Comparison of ENCODE assay signal across 18 mouse cellular contexts in genomic region chr11:65069609-65070008, GRCm38 (mm10).
DNase-seq lines count a peak whose midpoint lies in the region; ATAC-seq lines count a peak whose summit lies in the region.
"Had no signal": no experiment of that assay in that cellular context is flagged by ENCODE, and none has a peak within 500 bp of the region (broad histone marks: within the 10 kb centered on the region; RNA-seq: fewer than 3 reads in every experiment).

No protein-coding gene starts in this region.

- no peak overlapping the region for H3K4me3 ChIP-seq in heart, embryonic 10.5 days
- no peak overlapping the region for H3K4me3 ChIP-seq in neural tube, embryonic 15.5 days (replicated peaks)
- H3K4me3 ChIP-seq: embryonic facial prominence, embryonic 13.5 days; forebrain, embryonic 10.5 days; intestine, embryonic 15.5 days; limb, embryonic 15.5 days; lung, embryonic 15.5 days; neural tube, embryonic 12.5 days had no signal

- H3K27me3 ChIP-seq in heart, embryonic 10.5 days (ENCODE audit: insufficient read depth, poor library complexity, severe bottlenecking), result no peaks in the 10 kb centered on the region
- H3K27me3 ChIP-seq in neural tube, embryonic 15.5 days (replicated peaks), result no peaks in the 10 kb centered on the region
- H3K27me3 ChIP-seq: embryonic facial prominence, embryonic 13.5 days; intestine, embryonic 15.5 days; limb, embryonic 15.5 days; lung, embryonic 15.5 days; neural tube, embryonic 12.5 days had no signal

- no peak overlapping the region for H3K4me2 ChIP-seq in neural tube, embryonic 15.5 days
- H3K4me2 ChIP-seq: embryonic facial prominence, embryonic 13.5 days; intestine, embryonic 15.5 days; limb, embryonic 15.5 days; lung, embryonic 15.5 days; neural tube, embryonic 12.5 days had no signal

- peaks cover 23% of the 10 kb centered on the region for H3K4me1 ChIP-seq in heart, embryonic 10.5 days
- H3K4me1 ChIP-seq in neural tube, embryonic 15.5 days, result no peaks in the 10 kb centered on the region
- H3K4me1 ChIP-seq: embryonic facial prominence, embryonic 13.5 days; forebrain, embryonic 10.5 days; intestine, embryonic 15.5 days; limb, embryonic 15.5 days; lung, embryonic 15.5 days; neural tube, embryonic 12.5 days had no signal

- H3K9me3 ChIP-seq in heart, embryonic 10.5 days, result no peaks in the 10 kb centered on the region
- no peaks in the 10 kb centered on the region for H3K9me3 ChIP-seq in neural tube, embryonic 15.5 days (replicated peaks)
- H3K9me3 ChIP-seq: embryonic facial prominence, embryonic 13.5 days; forebrain, embryonic 10.5 days; G1E; intestine, embryonic 15.5 days; limb, embryonic 15.5 days; lung, embryonic 15.5 days had no signal

- H3K36me3 ChIP-seq in heart, embryonic 10.5 days, result peaks cover 22% of the 10 kb centered on the region; the same call in 1 of the 2 replicates
- peaks cover 14% of the 10 kb centered on the region; the same call in 1 of the 2 replicates for H3K36me3 ChIP-seq in neural tube, embryonic 15.5 days
- H3K36me3 ChIP-seq: embryonic facial prominence, embryonic 13.5 days; forebrain, embryonic 10.5 days; G1E; intestine, embryonic 15.5 days; limb, embryonic 15.5 days; neural tube, embryonic 12.5 days had no signal

- peak overlapping the region; percentile 77 for H3K27ac ChIP-seq in heart, embryonic 10.5 days
- H3K27ac ChIP-seq in neural tube, embryonic 15.5 days (replicated peaks), result no peak overlapping the region
- H3K27ac ChIP-seq: embryonic facial prominence, embryonic 13.5 days; forebrain, embryonic 10.5 days; intestine, embryonic 15.5 days; limb, embryonic 15.5 days; lung, embryonic 15.5 days; neural tube, embryonic 12.5 days had no signal

- DNase-seq in heart, embryonic 10.5 days (ENCODE audit: low spot score), result peak; percentile 72
- no peak for DNase-seq in heart, postnatal 36 days
- peak; percentile 29 to 70 for DNase-seq in right cerebral cortex, postnatal 36 days (ENCODE audit: low spot score in 2 of 2)
- DNase-seq in right cerebral cortex, postnatal 10 days (ENCODE audit: low spot score in 2 of 2), result no peak
- DNase-seq in layer of hippocampus, adult 8-10 months (ENCODE audit: low spot score in 2 of 2), result peak; percentile 28 to 48
- DNase-seq in urinary bladder, adult 2 months (ENCODE audit: low spot score), result no peak
- DNase-seq: adrenal gland, postnatal 10 days; cerebellum, postnatal 14 days; kidney, postnatal 36 days had no signal

- WGBS in heart, embryonic 10.5 days, result 67% methylated on average over 5 of the region's 5 CpGs
- WGBS in neural tube, embryonic 15.5 days, result 95% methylated on average over 5 of the region's 5 CpGs

- intact Hi-C loops in heart, postnatal 36 days (cut with DNase I), result no loop called here

- no peak for ATAC-seq in neural tube, embryonic 15.5 days (ENCODE audit: low FRiP score)
- ATAC-seq: intestine, embryonic 15.5 days; midbrain, embryonic 16.5 days had no signal

- H3K9ac ChIP-seq in neural tube, embryonic 15.5 days (replicated peaks), result no peak overlapping the region
- H3K9ac ChIP-seq: embryonic facial prominence, embryonic 13.5 days; intestine, embryonic 15.5 days; limb, embryonic 15.5 days; lung, embryonic 15.5 days; neural tube, embryonic 12.5 days had no signal

Comparison
In these comparisons a context has a peak if more than half of its experiments do, and no peak if none do; other contexts are left out.
1. DNase-seq: peak in heart, embryonic 10.5 days (single experiment), right cerebral cortex, postnatal 36 days (2 of 2) and layer of hippocampus, adult 8-10 months (2 of 2); none in heart, postnatal 36 days (0 of 2), right cerebral cortex, postnatal 10 days (0 of 2) and urinary bladder, adult 2 months (single experiment).